Mouse (Mus musculus) kidney, adult 11 months (tissue): ENCODE results near the gene Sfi1.
A peak's percentile ranks its signal among the peaks of the same experiment; 100 is the strongest.
"Not testable (repeated sequence)": the region's sequence is repeated elsewhere in the genome, so short reads cannot be mapped to it uniquely, and the experiment has no call there.

ENCODE experiments used
- DNase-seq: peaks from one replicate; pipeline ENCODE4 v3.0.0; 2022

The Sfi1 gene

GRCm38 (mm10) chr11:3193363-3193762 is at the start of gene Sfi1:
TSS of gene Sfi1 (minus strand) at chr11:3193463.
- no peak for DNase-seq

DNA sequence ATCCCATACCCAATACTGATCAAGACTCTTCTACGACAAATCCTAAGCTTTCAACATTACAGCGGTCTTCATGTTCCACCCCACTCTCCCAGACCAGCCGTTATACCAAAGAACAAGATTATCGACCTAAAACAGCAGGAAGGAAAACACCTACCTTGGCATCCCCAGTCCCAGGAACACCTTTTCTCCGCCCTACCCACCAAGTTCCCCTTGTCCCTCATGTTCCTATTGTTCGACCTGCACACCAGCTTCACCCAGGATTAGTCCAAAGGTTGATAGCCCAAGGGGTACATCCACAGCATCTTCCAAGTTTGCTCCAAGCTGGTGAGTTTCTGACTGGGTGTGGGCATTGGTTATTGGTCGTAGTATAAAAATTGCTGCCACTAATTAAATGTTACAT is 49.1 kb upstream of the Sfi1 start:
- no peak for DNase-seq

- no peak for DNase-seq
Observed at GRCm38 (mm10) chr11:3235277-3235676, 42.0 kb upstream of the Sfi1 start.

- DNase-seq, result no peak
Observed at GRCm38 (mm10) chr11:3233704-3234103, 40.4 kb upstream of the Sfi1 start.

GRCm38 (mm10) chr11:3232248-3232647 is 39.0 kb upstream of the Sfi1 start:
- DNase-seq, result no peak

- DNase-seq, result no peak
Observed at GRCm38 (mm10) chr11:3227113-3227512, 33.9 kb upstream of the Sfi1 start.

DNA sequence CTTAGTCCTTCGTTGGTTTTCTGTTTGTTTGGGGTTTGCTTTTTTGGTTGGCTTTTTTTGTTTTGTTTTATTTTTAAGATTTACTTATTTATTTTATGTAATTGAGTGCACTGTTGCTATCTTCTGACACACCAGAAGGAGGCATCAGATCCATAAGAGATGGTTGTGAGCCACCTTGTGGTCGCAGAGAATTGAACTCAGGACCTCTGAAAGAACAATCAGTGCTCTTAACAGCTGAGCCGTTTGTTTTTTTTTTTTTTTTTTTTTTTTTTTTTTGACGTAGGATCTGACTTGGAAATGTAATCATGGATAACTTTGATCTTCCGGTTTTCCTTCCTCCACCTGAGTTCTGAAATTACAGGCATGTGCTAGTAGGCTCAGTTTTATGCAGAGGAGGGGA is 29.8 kb upstream of the Sfi1 start:
- DNase-seq, result no peak

GRCm38 (mm10) chr11:3212526-3212925 is 19.3 kb upstream of the Sfi1 start:
- no peak for DNase-seq

DNA sequence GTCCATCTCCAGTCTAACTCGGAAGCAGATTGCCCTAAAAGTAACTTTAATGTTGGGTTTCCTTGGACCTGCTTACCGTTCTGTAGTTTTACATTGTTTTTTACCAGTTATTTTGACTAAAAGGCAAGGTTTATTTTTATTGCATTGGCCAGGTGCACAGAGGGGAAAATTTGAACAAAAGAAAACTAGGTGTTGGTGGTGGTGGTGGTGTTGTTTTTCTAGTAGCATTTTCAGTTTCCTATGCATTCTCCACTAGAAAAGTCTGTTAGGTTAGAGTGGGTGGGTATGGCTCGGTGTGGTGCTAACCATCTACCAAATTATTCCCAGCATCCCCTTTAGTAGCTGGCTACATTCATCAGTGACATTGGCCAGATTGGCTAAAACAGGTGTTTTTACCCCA is 13.5 kb upstream of the Sfi1 start:
- no peak for DNase-seq

DNA sequence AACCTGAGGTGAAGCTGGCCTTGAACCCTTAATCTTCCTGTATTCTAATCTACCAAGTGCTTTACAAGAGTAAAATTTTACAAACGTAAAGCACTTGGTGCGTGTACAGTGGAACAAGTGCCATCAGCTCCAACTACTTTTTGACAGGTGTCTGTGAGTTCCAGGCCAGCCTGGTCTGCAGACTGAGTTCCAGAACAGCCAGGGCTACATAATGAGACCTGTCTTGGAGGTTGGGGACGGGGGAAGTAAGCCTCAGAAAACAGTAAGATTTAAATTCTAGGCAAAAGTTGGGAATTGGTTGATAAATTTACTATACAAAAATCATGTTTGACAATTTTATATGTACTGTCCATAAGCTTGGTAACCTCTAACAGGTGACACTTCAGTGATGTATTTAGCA is 11.9 kb upstream of the Sfi1 start:
- DNase-seq, result no peak

DNA sequence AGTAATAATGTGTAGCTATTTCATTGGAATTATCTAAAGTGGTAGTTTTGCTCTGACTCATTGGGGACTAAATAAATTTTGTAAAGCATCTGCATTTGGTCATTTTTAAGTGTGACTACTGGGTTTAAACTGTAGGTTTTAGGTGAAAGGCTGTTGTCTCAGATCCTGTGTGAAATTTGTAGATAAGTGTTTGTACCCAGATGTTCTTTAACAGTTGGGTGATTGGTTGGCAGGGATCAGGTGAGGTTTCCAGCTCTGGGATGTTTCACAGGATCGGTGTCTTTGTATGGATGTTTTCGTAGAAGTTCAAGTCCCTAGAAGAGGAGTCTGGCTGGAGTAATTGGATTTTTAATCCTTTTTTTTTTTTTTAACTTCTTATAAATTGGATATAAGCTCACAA is 10.5 kb upstream of the Sfi1 start:
- no peak for DNase-seq

DNA sequence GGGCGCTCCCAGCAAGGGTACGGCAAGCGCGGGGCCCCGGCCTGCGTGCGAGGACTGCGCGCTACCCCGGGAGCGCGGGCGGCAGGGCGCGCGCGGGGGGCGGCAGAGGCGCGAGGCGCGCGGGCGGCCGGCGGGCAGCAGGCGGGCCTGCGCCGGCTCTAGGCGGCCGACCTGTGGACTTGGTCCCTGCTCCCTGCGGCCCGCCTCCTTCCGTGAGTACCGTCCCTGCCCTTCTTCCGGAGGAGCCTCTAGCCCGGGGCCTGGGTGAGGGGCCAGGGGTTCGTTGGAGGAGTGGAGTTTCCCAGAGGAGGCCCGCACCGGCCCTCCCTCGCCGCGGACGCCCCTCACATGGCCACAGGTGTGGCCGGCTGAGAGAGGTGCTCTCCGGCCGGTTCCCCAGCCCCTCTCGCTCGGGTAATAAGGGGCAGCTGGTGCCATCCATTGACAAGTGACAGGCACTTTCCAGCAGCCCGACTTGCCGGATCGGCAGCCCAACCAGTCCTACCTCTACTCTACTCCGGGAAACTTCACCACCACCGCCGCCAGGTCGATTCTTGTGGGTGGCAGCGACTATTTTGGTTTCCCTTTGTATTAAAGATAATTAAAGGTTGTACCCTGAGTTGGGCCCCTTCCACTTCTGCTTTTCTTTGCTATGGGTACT is 9.6 kb upstream of the Sfi1 start:
- peak; percentile 71 for DNase-seq

DNA sequence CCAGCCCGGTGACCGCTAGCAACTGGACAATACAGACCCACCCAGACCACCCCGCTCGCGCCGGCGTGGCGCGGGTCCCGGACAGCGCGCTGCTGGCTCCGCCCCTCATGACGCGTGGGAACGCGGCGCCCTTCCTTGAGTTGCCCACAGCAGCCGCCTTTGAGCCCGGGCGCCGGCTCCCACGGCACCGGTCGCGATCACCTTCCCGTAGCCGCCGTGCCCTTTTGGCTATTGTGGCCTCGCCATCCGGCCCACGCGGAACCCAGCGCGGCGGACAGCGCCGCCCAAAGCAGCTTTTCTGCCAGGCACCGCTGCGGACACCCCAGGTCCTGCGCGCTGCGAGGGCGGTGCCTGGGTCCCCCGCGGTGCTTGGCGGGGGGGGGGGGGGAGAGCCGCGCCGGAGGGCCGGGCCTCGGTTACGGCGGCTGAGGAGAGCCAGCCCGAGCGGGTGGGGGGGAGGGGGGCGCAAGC is 9.0 kb upstream of the Sfi1 start, which contains the start of gene Eif4enif1:
Eif4enif1 (plus strand) TSS at position 162 of the 471 bp plus-strand sequence.
- peak; percentile 92 for DNase-seq

GRCm38 (mm10) chr11:3201326-3202230 is 8.3 kb upstream of the Sfi1 start:
- DNase-seq, result no peak

- DNase-seq, result not testable (repeated sequence)
Observed at GRCm38 (mm10) chr11:3200636-3201035, 7.4 kb upstream of the Sfi1 start.

DNA sequence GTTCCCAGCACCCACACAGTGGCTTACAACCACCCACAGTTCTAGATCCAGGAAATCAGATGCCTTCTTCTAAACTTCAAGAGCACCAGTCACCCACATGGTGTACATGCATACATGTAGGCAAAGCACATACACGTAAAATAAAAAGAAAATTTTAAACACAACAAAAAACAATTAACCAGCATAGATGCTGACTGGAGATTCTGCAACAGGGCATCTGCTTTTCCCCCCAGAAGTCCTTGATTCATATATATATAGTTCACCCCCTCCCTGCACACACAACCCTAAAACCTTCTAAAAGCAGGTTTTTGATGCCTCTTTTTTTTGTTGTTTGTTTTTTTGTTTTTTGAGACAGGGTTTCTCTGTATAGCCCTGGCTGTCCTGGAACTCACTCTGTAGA is 10.6 kb downstream of the Sfi1 start:
- DNase-seq, result not testable (repeated sequence)

DNA sequence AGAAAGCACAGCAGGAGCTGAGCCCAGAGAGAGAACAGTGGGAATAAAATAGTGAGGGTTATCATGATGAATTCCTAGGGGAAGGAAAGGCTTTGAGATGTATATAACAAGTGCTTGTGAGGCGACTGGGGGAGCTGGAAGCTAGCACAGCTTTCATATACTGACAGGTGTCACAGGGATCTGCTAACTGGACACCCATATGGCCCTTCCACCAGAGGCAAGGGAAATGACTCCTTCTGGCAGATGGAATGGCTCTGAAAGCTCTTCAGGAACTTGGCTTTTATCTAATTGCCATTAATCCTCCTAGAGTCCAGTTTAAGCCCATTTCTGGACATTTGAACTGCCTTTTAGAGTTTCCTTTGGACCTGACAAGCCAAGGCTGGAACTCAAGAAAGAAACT is 11.3 kb downstream of the Sfi1 start:
- DNase-seq, result not testable (repeated sequence)

GRCm38 (mm10) chr11:3181250-3181649 is 12.0 kb downstream of the Sfi1 start:
- peak; percentile 71 for DNase-seq

DNA sequence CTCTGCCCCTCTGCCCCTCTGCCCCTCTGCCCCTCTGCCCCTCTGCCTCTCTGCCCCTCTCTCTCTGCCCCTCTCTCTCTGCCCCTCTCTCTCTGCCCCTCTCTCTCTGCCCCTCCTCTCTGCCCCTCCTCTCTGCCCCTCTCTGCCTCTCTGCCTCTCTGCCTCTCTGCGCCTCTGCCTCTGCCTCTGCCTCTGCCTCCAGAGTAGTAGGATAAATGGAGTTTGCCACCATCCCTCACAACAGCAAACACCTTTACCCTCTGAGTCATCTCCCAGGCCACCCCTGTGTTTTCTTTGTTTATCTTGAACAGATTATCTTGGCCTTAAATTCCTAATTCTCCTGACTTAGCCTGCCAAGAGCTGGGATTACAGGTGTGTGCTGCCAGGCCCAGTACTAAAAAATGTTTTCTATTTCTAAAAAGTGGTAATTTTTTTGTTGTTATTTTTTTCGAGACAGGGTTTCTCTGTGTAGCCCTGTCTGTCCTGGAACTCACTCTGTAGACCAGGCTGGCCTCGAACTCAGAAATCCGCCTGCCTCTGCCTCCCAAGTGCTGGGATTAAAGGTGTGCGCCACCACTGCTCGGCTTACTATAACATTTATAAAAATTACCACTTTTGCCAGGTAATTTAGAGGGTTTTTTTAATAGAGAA is 12.6 kb downstream of the Sfi1 start:
- DNase-seq, result not testable (repeated sequence)

DNA sequence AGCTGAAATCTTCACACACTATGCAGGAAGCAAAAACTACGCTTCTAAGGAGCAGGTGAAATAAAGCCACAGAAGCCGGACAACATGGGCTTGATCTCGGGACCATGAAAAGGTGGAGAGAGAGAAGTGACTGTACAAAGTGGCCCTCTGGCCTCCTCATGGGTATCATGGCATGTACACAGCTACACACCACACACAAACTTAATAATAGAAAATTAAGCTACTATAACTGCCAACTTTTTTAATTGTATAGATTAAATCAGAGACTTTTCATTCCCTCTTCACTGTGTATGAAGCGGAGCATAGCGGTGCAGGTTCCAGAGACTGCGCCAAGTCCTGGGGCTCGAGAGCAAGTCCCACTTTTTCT is 13.6 kb downstream of the Sfi1 start:
- DNase-seq, result peak; percentile 37

DNA sequence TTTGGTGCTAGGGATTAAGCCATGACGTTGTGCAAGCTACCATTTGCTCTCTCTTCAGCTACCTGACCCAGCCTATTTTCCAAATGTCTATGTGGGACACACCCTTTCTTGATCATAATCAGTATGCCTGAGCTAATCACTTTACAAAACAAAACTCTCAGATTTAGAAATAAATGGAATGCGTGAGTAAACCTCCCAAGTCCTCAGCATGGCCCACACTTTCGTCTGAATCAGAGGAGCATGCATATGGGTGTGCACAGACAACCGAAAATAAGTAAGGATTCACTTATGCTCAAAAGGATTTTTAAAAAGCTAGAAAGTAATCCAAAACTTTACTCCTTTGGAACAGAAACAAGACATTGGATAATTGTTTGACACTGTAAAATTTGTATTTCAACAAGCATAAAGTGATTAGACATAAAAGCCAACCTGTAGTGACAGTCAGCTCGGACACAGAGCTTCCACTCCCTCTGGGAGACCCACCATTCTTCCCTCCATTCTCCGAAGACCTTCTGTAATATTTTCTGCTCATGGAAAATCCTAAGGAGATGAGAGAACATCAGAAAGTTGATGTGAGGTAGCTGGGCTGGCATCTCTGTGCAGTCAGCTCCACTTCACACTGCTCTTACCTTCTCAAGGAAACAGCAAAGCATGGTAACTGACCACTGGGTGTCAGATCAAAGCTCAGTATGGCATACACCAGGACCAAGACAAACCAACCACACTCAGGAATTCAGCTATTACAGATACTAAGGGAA is 14.1 kb downstream of the Sfi1 start:
- peak; percentile 12 for DNase-seq

DNA sequence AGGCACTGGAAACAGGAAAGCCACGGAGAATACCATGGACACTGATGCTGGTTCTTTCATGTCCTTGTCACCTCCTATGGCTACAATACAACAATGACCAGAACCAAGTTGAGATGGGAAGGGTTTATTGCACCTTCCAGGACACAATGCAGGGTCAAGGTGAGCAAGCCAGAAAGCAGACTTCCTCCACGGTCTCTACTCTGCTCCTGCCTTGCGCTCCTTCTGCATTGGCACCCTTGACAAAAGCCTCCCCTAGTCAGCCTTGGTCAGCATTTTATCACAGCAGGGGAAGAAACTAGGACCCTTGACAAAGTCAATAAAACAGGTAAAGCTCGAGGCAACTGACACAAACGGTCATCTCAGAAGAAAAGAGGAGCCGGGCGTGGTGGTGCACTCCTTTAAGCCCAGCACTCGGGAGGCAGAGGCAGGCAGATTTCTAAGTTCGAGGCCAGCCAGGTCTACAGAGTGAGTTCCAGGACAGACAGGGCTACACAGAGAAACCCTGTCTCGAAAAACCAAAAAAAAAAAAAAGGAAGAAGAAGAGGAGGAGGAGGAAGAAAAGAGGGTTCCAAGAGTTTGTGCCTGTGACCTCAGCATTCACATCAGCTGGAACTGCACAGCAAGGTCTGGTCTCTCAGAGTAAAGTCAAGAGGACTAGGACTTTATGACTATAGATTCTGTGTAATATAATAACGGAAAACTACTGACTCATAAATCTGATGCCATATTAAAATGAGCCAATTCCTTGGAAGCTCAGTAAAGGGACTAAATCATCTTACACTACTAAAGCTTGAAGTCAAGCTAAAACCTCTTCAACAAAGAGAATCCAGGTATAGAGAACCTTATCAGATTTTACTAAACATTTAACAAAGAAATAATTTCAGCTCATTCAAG is 19.6 kb downstream of the Sfi1 start:
- DNase-seq, result peak; percentile 66
